Mouse (Mus musculus): ENCODE measurements around the gene Wnt8b. TPM values are rescaled to one million over a fixed set of nuclear protein-coding genes. Genes with fewer than 3 reads are reported as not detected.
A peak's percentile ranks its signal among the peaks of the same experiment; 100 is the strongest.

Wnt8b gene
- total and polyA plus RNA-seq, 3 experiments = 0.05 TPM; not detected in 2

GRCm38 (mm10) chr19:44562652-44563206 lies 69.5 kb downstream of the Wnt8b start, which contains the start of gene Hif1an:
Hif1an (plus strand) TSS chr19:44562850.
- Histone ChIP-seq H3K27me3 (ENCODE audit: insufficient read depth, low read length) (0 out of 2 replicates have a peak, but pooled peaks cover 7% of the 10 kb centered on the region), H3K4me1 (ENCODE audit: insufficient read depth, low read depth, low read length) (peaks cover 20% of the 10 kb centered on the region), H3K4me3 (ENCODE audit: low read depth, low read length) (peak within 1 kb of the TSS; percentile 78), H3K9me3 (replicated peaks) (no peaks in the 10 kb centered on the region), H3K36me3 (replicated peaks) (peaks cover 41% of the 10 kb centered on the region)
- peak; percentile 97 for DNase-seq (ENCODE audit: low spot score)
- ATAC-seq (ENCODE audit: extremely low read depth, insufficient number of reproducible peaks, low FRiP score, poor library complexity, severe bottlenecking) = peak; percentile 94
- TF ChIP-seq TAL1 (conservative IDR thresholded peaks at IDR 0.05; ENCODE audit: low read depth, low read length) (no peak), CTCF (IDR thresholded peaks at IDR 0.05; ENCODE audit: low read depth, low read length) (peak; percentile 87)

Other genes starting within 250 kb of the Wnt8b start
- 710 and 771 TPM in 2 replicates for gene Scd2, start 199.8 kb upstream of the Wnt8b start, total RNA-seq (2014; fragmentation: Nextera tagmentation)
- gene Scd2, start 199.8 kb upstream of the Wnt8b start, total RNA-seq (2017) = 537 and 649 TPM in 2 replicates
- gene Scd2, start 199.8 kb upstream of the Wnt8b start, polyA plus RNA-seq (2012) = 63.8 and 97.6 TPM in 2 replicates
- 0.23 TPM in 1 of 2 replicates, not detected in the other for gene Scd4, start 160.4 kb upstream of the Wnt8b start, total RNA-seq (2014; fragmentation: Nextera tagmentation)
- 0.44 and 0.76 TPM in 2 replicates for gene Scd4, start 160.4 kb upstream of the Wnt8b start, total RNA-seq (2017)
- gene Scd4, start 160.4 kb upstream of the Wnt8b start, polyA plus RNA-seq (2012) = 0.10 and 0.13 TPM in 2 replicates
- 0.38 and 0.63 TPM in 2 replicates for gene Scd1, start 85.6 kb upstream of the Wnt8b start, total RNA-seq (2014; fragmentation: Nextera tagmentation)
- 5.6 and 6.4 TPM in 2 replicates for gene Scd1, start 85.6 kb upstream of the Wnt8b start, total RNA-seq (2017)
- 6.6 TPM in 2 replicates for gene Scd1, start 85.6 kb upstream of the Wnt8b start, polyA plus RNA-seq (2012)
- gene Sec31b, start 52.4 kb downstream of the Wnt8b start, total RNA-seq (2014; fragmentation: Nextera tagmentation) = 0.98 and 1.4 TPM in 2 replicates
- 0.12 and 0.16 TPM in 2 replicates for gene Sec31b, start 52.4 kb downstream of the Wnt8b start, total RNA-seq (2017)
- 0.21 and 0.37 TPM in 2 replicates for gene Sec31b, start 52.4 kb downstream of the Wnt8b start, polyA plus RNA-seq (2012)
- not detected in 2 replicates for gene Gm20538, start 59.4 kb downstream of the Wnt8b start, total RNA-seq (2014; fragmentation: Nextera tagmentation)
- gene Gm20538, start 59.4 kb downstream of the Wnt8b start, total RNA-seq (2017) = not detected in 2 replicates
- gene Gm20538, start 59.4 kb downstream of the Wnt8b start, polyA plus RNA-seq (2012) = not detected in 2 replicates
- gene Ndufb8, start 62.0 kb downstream of the Wnt8b start, total RNA-seq (2014; fragmentation: Nextera tagmentation) = 93.1 and 136 TPM in 2 replicates
- 362 and 370 TPM in 2 replicates for gene Ndufb8, start 62.0 kb downstream of the Wnt8b start, total RNA-seq (2017)
- 214 and 238 TPM in 2 replicates for gene Ndufb8, start 62.0 kb downstream of the Wnt8b start, polyA plus RNA-seq (2012)
- gene Hif1an, start 69.4 kb downstream of the Wnt8b start, total RNA-seq (2014; fragmentation: Nextera tagmentation) = 11.7 and 12.5 TPM in 2 replicates
- gene Hif1an, start 69.4 kb downstream of the Wnt8b start, total RNA-seq (2017) = 7.4 and 9.9 TPM in 2 replicates
- gene Hif1an, start 69.4 kb downstream of the Wnt8b start, polyA plus RNA-seq (2012) = 14.2 and 15.0 TPM in 2 replicates

Measured in G1E (cell line).